In the genomic region with DNA sequence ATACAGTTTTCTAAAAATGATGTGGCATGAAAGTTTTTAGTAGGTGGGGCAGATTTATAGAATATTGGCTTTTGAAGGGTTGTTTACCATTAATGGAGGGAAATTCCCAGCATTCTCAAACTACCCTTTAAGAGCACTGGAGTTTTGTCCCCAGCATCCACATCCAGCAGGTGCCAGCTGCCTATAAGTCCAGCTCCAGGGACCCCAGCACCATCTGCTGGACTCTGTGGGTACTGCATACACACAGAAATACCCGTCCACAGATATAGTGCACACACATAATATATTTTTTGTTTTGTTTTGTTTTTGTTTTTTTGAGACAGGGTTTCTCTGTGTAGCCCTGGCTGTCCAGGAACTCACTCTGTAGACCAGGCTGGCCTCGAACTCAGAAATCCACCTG, we compare ENCODE assay signal across 7 mouse cellular contexts. TPM values are rescaled to one million over a fixed set of nuclear protein-coding genes. Genes with fewer than 3 reads are reported as not detected.
DNase-seq lines count a peak whose midpoint lies in the region; ATAC-seq lines count a peak whose summit lies in the region.

No protein-coding gene starts in this region.

- H3K9me3 ChIP-seq in liver, embryonic 15.5 days (replicated peaks) = no peaks in the 10 kb centered on the region

- H3K4me2 ChIP-seq in liver, embryonic 15.5 days = 0 out of 2 replicates have a peak overlapping the region, but pooled peaks have one; percentile 82

- peak; percentile 53; the same call in 1 of the 2 replicates for ATAC-seq in common myeloid progenitor, adult 5-6 weeks (replicated peaks; ENCODE audit: low read depth, poor library complexity, severe bottlenecking)
- ATAC-seq in liver, embryonic 15.5 days (ENCODE audit: insufficient read depth) = no peak

- 35% methylated on average over 2 of the region's 2 CpGs for WGBS in liver, embryonic 15.5 days (ENCODE audit: insufficient replicate concordance)

- H3K27ac ChIP-seq in liver, embryonic 15.5 days (replicated peaks) = no peak overlapping the region

- H3K36me3 ChIP-seq in liver, embryonic 15.5 days (replicated peaks) = peaks cover 35% of the 10 kb centered on the region

- DNase-seq in ovary, postnatal 10 days (ENCODE audit: low spot score) = peak; percentile 46
- no peak for DNase-seq in ovary, adult 18-20 months (ENCODE audit: low spot score)
- DNase-seq in adipocyte (ENCODE audit: low spot score) = peak; percentile 70
- peak; percentile 87 for DNase-seq in heart, postnatal 4 days
- peak; percentile 70 to 75 for DNase-seq in right cerebral cortex, adult 2 months (ENCODE audit: low spot score in 2 of 2)

- peaks cover 31% of the 10 kb centered on the region for H3K4me1 ChIP-seq in liver, embryonic 15.5 days (replicated peaks)

- no peak overlapping the region for H3K4me3 ChIP-seq in liver, embryonic 15.5 days (replicated peaks)

- no peak overlapping the region for H3K9ac ChIP-seq in liver, embryonic 15.5 days

- H3K27me3 ChIP-seq in liver, embryonic 15.5 days = no peaks in the 10 kb centered on the region

RNA-seq across cellular contexts. Expression of a gene that starts 2.2 kb away (rescaled TPM):
- 661 and 743 TPM in 2 replicates for total RNA-seq in common myeloid progenitor, adult 5-6 weeks (2017)
- 100 to 1,000 TPM; 138 to 141 TPM for total RNA-seq in heart, postnatal 4 days (2021)
- 80.7 and 105 TPM in 2 replicates for polyA plus RNA-seq in liver, embryonic 15.5 days (2015; fragmentation: Nextera tagmentation; extraction: Ambion mirVana)

RNA-seq across cellular contexts. Expression of a gene that starts 21.7 kb away (rescaled TPM):
- 36.5 and 37.4 TPM in 2 replicates for total RNA-seq in common myeloid progenitor, adult 5-6 weeks (2017)
- 10 to 100 TPM; 21.9 to 24.1 TPM for total RNA-seq in heart, postnatal 4 days (2021)
- polyA plus RNA-seq in liver, embryonic 15.5 days (2015; fragmentation: Nextera tagmentation; extraction: Ambion mirVana) = 16.9 and 19.1 TPM in 2 replicates

RNA-seq across cellular contexts. Expression of a gene that starts 22.2 kb away (rescaled TPM):
- total RNA-seq in common myeloid progenitor, adult 5-6 weeks (2017) = 39.1 and 43.6 TPM in 2 replicates
- 10 to 100 TPM; 20.5 to 21.5 TPM for total RNA-seq in heart, postnatal 4 days (2021)
- polyA plus RNA-seq in liver, embryonic 15.5 days (2015; fragmentation: Nextera tagmentation; extraction: Ambion mirVana) = 48.7 and 53.5 TPM in 2 replicates

RNA-seq across cellular contexts. Expression of a gene that starts 27.6 kb away (rescaled TPM):
- 34.5 and 44.0 TPM in 2 replicates for total RNA-seq in common myeloid progenitor, adult 5-6 weeks (2017)
- 10 to 100 TPM; 47.0 to 48.7 TPM for total RNA-seq in heart, postnatal 4 days (2021)
- polyA plus RNA-seq in liver, embryonic 15.5 days (2015; fragmentation: Nextera tagmentation; extraction: Ambion mirVana) = 14.4 and 17.2 TPM in 2 replicates

RNA-seq across cellular contexts. Expression of a gene that starts 39.7 kb away (rescaled TPM):
- total RNA-seq in common myeloid progenitor, adult 5-6 weeks (2017) = 66.4 and 76.6 TPM in 2 replicates
- total RNA-seq in heart, postnatal 4 days (2021) = 100 to 1,000 TPM; 120 to 132 TPM
- polyA plus RNA-seq in liver, embryonic 15.5 days (2015; fragmentation: Nextera tagmentation; extraction: Ambion mirVana) = 87.8 and 103 TPM in 2 replicates
